Mouse (Mus musculus): ENCODE measurements at regions not wholly inside any gene's neighbourhood (a gene's known extent, or its start where the extent isn't known, plus 50 kb on each side); places are given as distances from the start of the nearest gene placed in this dataset.

DNA sequence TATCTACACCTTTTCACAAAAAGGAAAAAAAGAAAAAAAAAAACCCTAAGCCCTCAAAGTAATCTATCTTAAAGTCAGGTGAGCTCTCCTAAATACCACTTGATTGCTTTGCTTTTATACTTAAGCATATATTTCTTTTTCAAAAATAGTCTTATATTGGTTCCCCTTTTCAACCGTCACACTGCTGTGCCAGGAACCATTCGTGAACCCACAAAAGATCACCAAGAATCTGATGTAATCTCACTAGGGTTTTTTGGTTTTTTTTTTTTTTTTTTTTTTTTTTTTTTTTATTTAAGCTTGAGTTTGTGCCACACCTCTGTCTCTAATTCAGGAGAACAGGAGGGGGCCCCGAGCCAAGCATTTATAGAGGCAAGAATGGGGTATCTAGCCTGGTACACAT lies 1482.7 kb downstream of the Slc22a22 start:
- in situ Hi-C loops (cut with MboI; ENCODE audit: unreplicated experiment in 2 of 2): no loop called here

DNA sequence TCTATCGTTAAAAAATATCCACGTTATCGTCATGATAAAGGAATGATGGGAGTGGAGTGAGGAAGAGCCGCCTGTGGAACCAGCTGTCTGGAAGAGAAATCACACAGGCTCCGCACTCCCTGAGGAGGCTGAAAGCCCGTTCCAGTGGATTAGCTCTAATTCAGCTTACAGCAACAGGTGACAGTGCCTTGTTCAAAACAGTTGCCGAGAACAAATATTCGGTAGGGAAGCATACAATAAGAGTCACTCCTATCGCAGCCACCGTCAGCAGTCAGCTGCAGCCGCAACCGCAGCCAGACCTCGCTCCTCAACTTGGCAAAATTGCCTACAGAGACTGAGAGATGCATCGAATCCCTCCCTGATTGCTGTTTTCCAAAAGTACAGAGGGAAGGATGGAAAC lies 1501.6 kb downstream of the Slc22a22 start:
- in situ Hi-C loops (cut with MboI; ENCODE audit: unreplicated experiment in 2 of 2): no loop called here

DNA sequence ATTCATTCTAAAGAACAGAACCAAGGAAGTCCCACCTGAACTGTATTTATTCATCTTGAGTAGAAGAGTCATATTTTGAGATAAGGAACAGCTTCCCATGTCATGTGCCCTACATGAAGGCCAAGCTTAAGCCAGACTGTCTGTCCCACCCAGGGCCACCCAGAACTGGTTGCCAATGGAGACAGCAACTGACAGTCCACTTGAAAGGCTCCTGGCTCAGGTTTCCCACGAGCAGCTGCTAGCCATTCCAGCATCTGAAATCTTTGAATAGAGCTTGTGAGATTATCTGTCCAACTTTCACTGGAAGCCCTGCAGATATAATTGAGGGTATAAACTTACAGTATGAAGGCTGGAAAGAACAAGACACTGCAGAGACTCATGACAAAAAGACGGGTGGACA lies 1510.6 kb downstream of the Slc22a22 start:
- in situ Hi-C loops (cut with MboI; ENCODE audit: unreplicated experiment in 2 of 2): no loop called here

DNA sequence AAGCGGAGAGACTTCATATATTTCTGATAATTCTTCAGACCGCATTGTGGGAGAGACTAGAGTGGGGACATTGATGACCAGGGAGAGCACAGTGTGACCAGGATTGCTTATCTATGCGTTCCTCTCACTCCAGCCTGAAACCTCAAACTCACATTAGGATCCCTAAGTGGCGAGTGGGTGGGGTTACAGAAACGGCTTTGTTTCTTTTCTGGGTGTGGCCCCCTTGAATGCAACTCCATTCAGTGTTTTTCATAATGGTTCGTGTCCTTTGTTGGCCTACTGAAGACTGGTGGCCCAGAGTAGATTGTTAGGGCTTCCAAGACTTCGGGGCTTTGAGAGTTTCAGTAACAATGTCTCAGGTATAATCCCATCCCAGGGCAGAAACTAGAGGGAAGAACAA lies 1512.1 kb downstream of the Slc22a22 start:
- in situ Hi-C loops (cut with MboI; ENCODE audit: unreplicated experiment in 2 of 2): no loop called here

DNA sequence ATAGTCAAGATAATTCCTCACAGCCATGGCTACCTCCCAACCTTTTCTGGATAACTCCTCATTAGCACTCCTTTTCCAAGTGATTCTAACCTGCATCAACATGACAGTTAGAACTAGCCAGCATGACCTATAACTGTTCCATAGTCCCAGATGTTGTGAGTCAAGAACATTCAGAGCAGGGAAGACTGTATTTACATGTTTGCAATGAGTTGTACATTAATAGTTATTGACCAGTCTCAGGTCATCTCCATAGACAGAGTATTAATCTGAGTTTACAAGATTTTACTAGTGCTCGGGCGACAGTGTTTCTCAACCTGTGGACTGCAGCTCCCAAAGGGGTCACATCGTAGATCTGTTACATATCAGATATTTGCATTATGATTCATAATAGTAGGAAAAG lies 1515.3 kb downstream of the Slc22a22 start:
- in situ Hi-C loops (cut with MboI; ENCODE audit: unreplicated experiment in 2 of 2): no loop called here
